Mouse (Mus musculus): ENCODE data around the gene Ano6.

DNA sequence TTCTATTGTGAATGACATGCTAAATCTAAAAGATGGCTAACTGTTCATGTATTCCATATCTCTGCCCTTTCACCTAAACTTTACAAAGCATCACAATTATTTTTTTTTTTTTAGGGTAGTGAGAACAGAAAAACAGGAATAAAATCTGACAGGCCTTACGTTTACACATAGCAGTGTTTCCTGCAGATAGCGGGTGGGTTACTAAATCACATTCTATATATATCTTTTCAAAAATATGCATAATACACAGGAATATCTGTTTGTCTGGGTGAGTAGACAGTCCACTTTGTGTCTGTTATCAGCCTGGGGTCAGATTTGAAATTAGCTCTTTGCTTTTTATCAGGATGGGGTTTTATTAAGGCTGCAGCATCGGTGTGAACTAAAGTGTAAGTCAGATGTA, 166.0 kb downstream of the Ano6 start:
- TF ChIP-seq TCF12 (IDR thresholded peaks at IDR 0.05; ENCODE audit: insufficient read depth, poor library complexity, severe bottlenecking) (no peak), POLR2A (IDR thresholded peaks at IDR 0.05; ENCODE audit: insufficient read length, low read depth) (no peak), CEBPB (IDR thresholded peaks at IDR 0.05; ENCODE audit: insufficient read depth, poor library complexity, severe bottlenecking) (no peak), E2F4 (IDR thresholded peaks at IDR 0.05; ENCODE audit: insufficient read depth) (no peak), MYOG (IDR thresholded peaks at IDR 0.05; ENCODE audit: control insufficient read depth in 1 of 3, insufficient read depth in 1 of 3, insufficient read length in 2 of 3, low read depth in 2 of 3) (no peak)

Measured in myocyte (in vitro differentiated cells).